In genomic region chr1:120162616-120163015, GRCm38 (mm10) we compare ENCODE assay signal across 25 mouse cellular contexts. TPM values are rescaled to one million over a fixed set of nuclear protein-coding genes. Genes with fewer than 3 reads are reported as not detected.
DNase-seq lines count a peak whose midpoint lies in the region; ATAC-seq and TF ChIP-seq lines count a peak whose summit lies in the region.
"Had no signal": no experiment of that assay in that cellular context is flagged by ENCODE, and none has a peak within 500 bp of the region (broad histone marks: within the 10 kb centered on the region; RNA-seq: fewer than 3 reads in every experiment).

No protein-coding gene starts in this region.

- TF ChIP-seq EP300 in liver, postnatal 0 days (IDR thresholded peaks at IDR 0.05; ENCODE audit: low read depth) = no peak

- no peak overlapping the region for H3K4me2 ChIP-seq in liver, postnatal 0 days (ENCODE audit: low read depth, low read length)
- H3K4me2 ChIP-seq in liver, embryonic 11.5 days = no peak overlapping the region
- no peak overlapping the region for H3K4me2 ChIP-seq in forebrain, embryonic 14.5 days (ENCODE audit: low read length)
- H3K4me2 ChIP-seq: heart, embryonic 11.5 days; hindbrain, embryonic 13.5 days; limb, embryonic 12.5 days; midbrain, embryonic 13.5 days; neural tube, embryonic 13.5 days had no signal

- H3K9ac ChIP-seq in liver, postnatal 0 days (replicated peaks) = no peak overlapping the region
- H3K9ac ChIP-seq in liver, embryonic 11.5 days (ENCODE audit: low read depth, low read length) = no peak overlapping the region
- no peak overlapping the region for H3K9ac ChIP-seq in forebrain, embryonic 14.5 days (ENCODE audit: low read length)
- H3K9ac ChIP-seq: forebrain, postnatal 0 days; hindbrain, embryonic 13.5 days; limb, embryonic 12.5 days; midbrain, embryonic 13.5 days; neural tube, embryonic 13.5 days had no signal

- DNase-seq in liver, postnatal 0 days = no peak
- no peak for DNase-seq in liver, embryonic 11.5 days (ENCODE audit: low spot score)
- peak; percentile 54 to 56 for DNase-seq in B cell, adult 2 months
- no peak for DNase-seq in heart, postnatal 14 days
- DNase-seq in forebrain, embryonic 14.5 days (ENCODE audit: low spot score) = no peak
- DNase-seq in layer of hippocampus, postnatal 10 days (ENCODE audit: low spot score in 2 of 2) = no peak
- DNase-seq: adrenal gland, postnatal 25 days; cerebellum, adult 18-20 months; cerebellum, postnatal 10 days; forebrain, postnatal 0 days; heart, postnatal 4 days; kidney, adult 8-10 months; lung, postnatal 36 days; thymus, postnatal 25 days had no signal

- no peak overlapping the region for H3K27ac ChIP-seq in liver, postnatal 0 days (ENCODE audit: low read depth)
- no peak overlapping the region for H3K27ac ChIP-seq in liver, embryonic 11.5 days (ENCODE audit: low read depth, low read length)
- H3K27ac ChIP-seq in forebrain, embryonic 14.5 days (ENCODE audit: low read depth, low read length) = no peak overlapping the region
- H3K27ac ChIP-seq: hindbrain, embryonic 13.5 days; kidney, postnatal 0 days; limb, embryonic 12.5 days; midbrain, embryonic 13.5 days; neural tube, embryonic 13.5 days had no signal

- no peaks in the 10 kb centered on the region for H3K4me1 ChIP-seq in liver, postnatal 0 days (ENCODE audit: insufficient read depth)
- H3K4me1 ChIP-seq in liver, embryonic 11.5 days (replicated peaks; ENCODE audit: control insufficient read depth, insufficient read depth, low read length) = no peaks in the 10 kb centered on the region
- H3K4me1 ChIP-seq in forebrain, embryonic 14.5 days (ENCODE audit: control insufficient read depth, insufficient read depth, low read length) = no peaks in the 10 kb centered on the region
- H3K4me1 ChIP-seq: hindbrain, embryonic 13.5 days; midbrain, embryonic 13.5 days; neural tube, embryonic 13.5 days had no signal

- ATAC-seq in liver, postnatal 0 days = peak; percentile 73
- ATAC-seq in liver, embryonic 11.5 days (replicated peaks; ENCODE audit: low FRiP score) = no peak
- ATAC-seq in megakaryocyte, adult 5-6 weeks (ENCODE audit: poor library complexity, severe bottlenecking) = peak; percentile 75
- ATAC-seq in forebrain, embryonic 14.5 days = no peak
- ATAC-seq: forebrain, postnatal 0 days; intestine, embryonic 16.5 days; midbrain, embryonic 13.5 days; Patski had no signal

- H3K36me3 ChIP-seq in liver, postnatal 0 days (replicated peaks; ENCODE audit: insufficient read depth, low read length) = no peaks in the 10 kb centered on the region
- no peaks in the 10 kb centered on the region for H3K36me3 ChIP-seq in liver, embryonic 11.5 days (ENCODE audit: control insufficient read depth, insufficient read depth, low read length)
- no peaks in the 10 kb centered on the region for H3K36me3 ChIP-seq in forebrain, embryonic 14.5 days (ENCODE audit: control insufficient read depth, insufficient read depth, low read length)
- H3K36me3 ChIP-seq: hindbrain, embryonic 13.5 days; limb, embryonic 12.5 days; midbrain, embryonic 13.5 days; neural tube, embryonic 13.5 days had no signal

- intact Hi-C loops in heart, postnatal 14 days (cut with DNase I) = no loop called here

- 57% methylated on average over 1 of the region's 1 CpGs for WGBS in liver, postnatal 0 days (ENCODE audit: insufficient replicate concordance)
- 66% methylated on average over 1 of the region's 1 CpGs for WGBS in liver, embryonic 11.5 days
- 47% methylated on average over 1 of the region's 1 CpGs for WGBS in forebrain, embryonic 14.5 days

- no peaks in the 10 kb centered on the region for H3K27me3 ChIP-seq in liver, postnatal 0 days (ENCODE audit: insufficient read depth, low read length)
- no peaks in the 10 kb centered on the region for H3K27me3 ChIP-seq in liver, embryonic 11.5 days (replicated peaks; ENCODE audit: control insufficient read depth, insufficient read depth, low read length)
- no peaks in the 10 kb centered on the region for H3K27me3 ChIP-seq in forebrain, embryonic 14.5 days (replicated peaks; ENCODE audit: control insufficient read depth, insufficient read depth, low read length)
- H3K27me3 ChIP-seq: hindbrain, embryonic 13.5 days; limb, embryonic 12.5 days; midbrain, embryonic 13.5 days; neural tube, embryonic 13.5 days; Patski had no signal

- TF ChIP-seq CTCF in liver, postnatal 0 days (IDR thresholded peaks at IDR 0.05; ENCODE audit: low read depth) = no peak

- no peaks in the 10 kb centered on the region for H3K9me3 ChIP-seq in liver, postnatal 0 days (ENCODE audit: low read length)
- H3K9me3 ChIP-seq in liver, embryonic 11.5 days (ENCODE audit: control insufficient read depth, low read length) = no peaks in the 10 kb centered on the region
- H3K9me3 ChIP-seq in forebrain, embryonic 14.5 days (replicated peaks; ENCODE audit: control insufficient read depth, low read length) = no peaks in the 10 kb centered on the region
- H3K9me3 ChIP-seq: G1E; hindbrain, embryonic 13.5 days; limb, embryonic 12.5 days; midbrain, embryonic 13.5 days; neural tube, embryonic 13.5 days had no signal

- H3K4me3 ChIP-seq in liver, postnatal 0 days (ENCODE audit: low read depth, low read length) = no peak overlapping the region
- no peak overlapping the region for H3K4me3 ChIP-seq in liver, embryonic 11.5 days (ENCODE audit: low read depth, low read length)
- no peak overlapping the region for H3K4me3 ChIP-seq in forebrain, embryonic 14.5 days (ENCODE audit: low read depth, low read length)
- H3K4me3 ChIP-seq: erythroblast, embryonic 14.5 days; hindbrain, embryonic 13.5 days; limb, embryonic 12.5 days; midbrain, embryonic 13.5 days; neural tube, embryonic 13.5 days had no signal

RNA-seq across cellular contexts. Expression of gene 3110009E18Rik, which starts 41.6 kb away (rescaled TPM):
- polyA plus RNA-seq in liver, postnatal 0 days (2015; fragmentation: Nextera tagmentation; extraction: Ambion mirVana) = 5.1 and 5.5 TPM in 2 replicates
- 23.5 and 24.3 TPM in 2 replicates for polyA plus RNA-seq in liver, embryonic 11.5 days (2014; fragmentation: Nextera tagmentation; extraction: Ambion mirVana)
- 6.0 and 11.7 TPM in 2 replicates for total RNA-seq in megakaryocyte, adult 5-6 weeks (2015)
- total RNA-seq in megakaryocyte, adult 5-6 weeks (2017) = 8.3 and 10.8 TPM in 2 replicates
- 1 to 10 TPM; 5.4 to 5.5 TPM for total RNA-seq in heart, postnatal 14 days (2021)
- polyA plus RNA-seq in forebrain, embryonic 14.5 days (2014; fragmentation: Nextera tagmentation; extraction: Ambion mirVana) = 25.9 and 27.3 TPM in 2 replicates
- total RNA-seq in layer of hippocampus, postnatal 10 days (2021) = 1 to 10 TPM; 7.1 to 8.7 TPM
- polyA plus RNA-seq: erythroblast, embryonic 14.5 days had no signal

RNA-seq across cellular contexts. Expression of gene Dbi, which starts 41.7 kb away (rescaled TPM):
- polyA plus RNA-seq in liver, postnatal 0 days (2015; fragmentation: Nextera tagmentation; extraction: Ambion mirVana) = 2,261 and 2,342 TPM in 2 replicates
- polyA plus RNA-seq in liver, embryonic 11.5 days (2014; fragmentation: Nextera tagmentation; extraction: Ambion mirVana) = 541 and 569 TPM in 2 replicates
- 379 and 411 TPM in 2 replicates for total RNA-seq in megakaryocyte, adult 5-6 weeks (2015)
- total RNA-seq in megakaryocyte, adult 5-6 weeks (2017) = 330 and 438 TPM in 2 replicates
- total RNA-seq in heart, postnatal 14 days (2021) = 100 to 1,000 TPM; 331 to 352 TPM
- 1,393 and 1,470 TPM in 2 replicates for polyA plus RNA-seq in forebrain, embryonic 14.5 days (2014; fragmentation: Nextera tagmentation; extraction: Ambion mirVana)
- total RNA-seq in layer of hippocampus, postnatal 10 days (2021) = 100 to 1,000 TPM; 611 to 668 TPM

Comparison
In these comparisons a context has a peak if more than half of its experiments do, and no peak if none do; other contexts are left out.
1. ATAC-seq: peak in liver, postnatal 0 days (single experiment) and megakaryocyte, adult 5-6 weeks (single experiment); none in liver, embryonic 11.5 days (single experiment) and forebrain, embryonic 14.5 days (single experiment).
2. DNase-seq: peak in B cell, adult 2 months (2 of 2); none in liver, postnatal 0 days (single experiment), liver, embryonic 11.5 days (single experiment), heart, postnatal 14 days (0 of 2), forebrain, embryonic 14.5 days (single experiment) and layer of hippocampus, postnatal 10 days (0 of 2).